Mouse (Mus musculus) hindbrain, embryonic 15.5 days (tissue): ENCODE results near the gene Dek. TPM values are rescaled to one million over a fixed set of nuclear protein-coding genes. Genes with fewer than 3 reads are reported as not detected.

Source experiments
- ATAC-seq: fragments of 200-750 bp; cut with Nextera tagmentation; 2 replicates; pipeline ENCODE4 v1.8.0; 2017; ENCODE audit warnings: low read depth, moderate number of reproducible peaks, moderate TSS enrichment; ENCODE audit not compliant: low FRiP score
- H3K27ac ChIP-seq: fragments of 300-500 bp; sonication (generic); replicated peaks from 2 replicates; pipeline ENCODE4 v1.5.1; 2015; ENCODE audit warnings: mild to moderate bottlenecking, inconsistent platforms
- H3K27me3 ChIP-seq: fragments of 300-500 bp; sonication (generic); 2 replicates; pipeline ENCODE4 v1.6.1; 2015; ENCODE audit warnings: control low read depth, inconsistent platforms
- H3K36me3 ChIP-seq: fragments of 300-500 bp; sonication (generic); 2 replicates; pipeline ENCODE4 v1.6.1; 2015; ENCODE audit warnings: control low read depth, inconsistent platforms
- H3K4me1 ChIP-seq: fragments of 300-500 bp; sonication (generic); replicated peaks from 2 replicates; pipeline ENCODE4 v1.6.1; 2015; ENCODE audit warnings: control low read depth, inconsistent platforms
- H3K4me2 ChIP-seq: fragments of 300-500 bp; sonication (generic); 2 replicates; pipeline ENCODE4 v1.6.1; 2015; ENCODE audit warnings: moderate library complexity, mild to moderate bottlenecking, inconsistent platforms
- H3K4me3 ChIP-seq: fragments of 300-500 bp; sonication (generic); 2 replicates; pipeline ENCODE4 v1.5.1; 2015; ENCODE audit warnings: mild to moderate bottlenecking, inconsistent platforms
- H3K9ac ChIP-seq: fragments of 300-500 bp; sonication (generic); 2 replicates; pipeline ENCODE4 v1.6.1; 2015; ENCODE audit warnings: inconsistent platforms
- H3K9me3 ChIP-seq: fragments of 300-500 bp; sonication (generic); 2 replicates; pipeline ENCODE4 v1.6.1; 2016; ENCODE audit warnings: control low read depth, inconsistent platforms
- WGBS: fragments of 180-500 bp; shearing (Covaris S2); methylation state at CpG from one replicate; pipeline ENCODE4 v1.1.7; 2015; 5-methylcytosine and 5-hydroxymethylcytosine counted together
- polyA plus RNA-seq: library from polyadenylated mRNA; unstranded; fragments of >200 nt; fragmentation: Nextera tagmentation; extraction: Ambion mirVana; gene quantifications from 2 replicates; pipeline ENCODE4 v1.2.1, GENCODE M21; 2015

Gene Dek
- polyA plus RNA-seq, 1 experiment from 2014 or later: 116 TPM

DNA sequence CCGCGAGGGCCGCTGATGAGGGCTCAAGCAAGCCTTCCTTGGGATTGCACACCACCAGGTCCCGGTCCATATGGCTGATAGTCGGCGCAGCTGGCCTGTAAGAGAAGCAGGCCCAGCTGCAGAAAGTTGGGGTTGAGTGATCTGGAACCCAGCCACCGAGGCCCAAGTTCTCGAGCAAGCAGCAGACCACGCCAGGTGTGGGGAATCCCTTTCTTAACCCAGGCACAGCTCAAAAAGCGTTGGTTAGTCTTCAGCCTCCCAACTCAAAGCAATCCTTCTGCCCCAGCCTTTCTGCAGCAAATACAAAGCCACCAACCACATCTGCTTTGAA, 61.4 kb downstream of the Dek start, which contains the start of gene Tpmt:
Gene Tpmt, minus strand, starts transcription at position 121 of the 331 bp plus-strand sequence.
- H3K36me3 ChIP-seq: peaks cover 8% of the 10 kb centered on the region
- no peak for ATAC-seq
- H3K9ac ChIP-seq: peak within 1 kb of the TSS; percentile 81
- no peaks in the 10 kb centered on the region for H3K9me3 ChIP-seq
- H3K4me3 ChIP-seq: peak within 1 kb of the TSS; percentile 95
- H3K4me2 ChIP-seq: peak within 1 kb of the TSS; percentile 74
- WGBS: 13% methylated on average over 10 of the region's 10 CpGs
- peak within 1 kb of the TSS; percentile 84 for H3K27ac ChIP-seq
- peaks cover 18% of the 10 kb centered on the region for H3K4me1 ChIP-seq
- H3K27me3 ChIP-seq: no peaks in the 10 kb centered on the region

- Histone ChIP-seq H3K9ac (peak overlapping the region; percentile 81), H3K4me1 (peaks cover 18% of the 10 kb centered on the region), H3K4me2 (peak overlapping the region; percentile 74), H3K36me3 (peaks cover 2% of the 10 kb centered on the region), H3K27ac (peak overlapping the region; percentile 84), H3K4me3 (peak overlapping the region; percentile 95), H3K9me3 (no peaks in the 10 kb centered on the region), H3K27me3 (no peaks in the 10 kb centered on the region)
- WGBS: 1% methylated on average over 45 of the region's 45 CpGs
- ATAC-seq: peak; percentile 39
These were observed 62.0 kb downstream of the Dek start for GRCm38 (mm10) chr13:47043833-47044616.

DNA sequence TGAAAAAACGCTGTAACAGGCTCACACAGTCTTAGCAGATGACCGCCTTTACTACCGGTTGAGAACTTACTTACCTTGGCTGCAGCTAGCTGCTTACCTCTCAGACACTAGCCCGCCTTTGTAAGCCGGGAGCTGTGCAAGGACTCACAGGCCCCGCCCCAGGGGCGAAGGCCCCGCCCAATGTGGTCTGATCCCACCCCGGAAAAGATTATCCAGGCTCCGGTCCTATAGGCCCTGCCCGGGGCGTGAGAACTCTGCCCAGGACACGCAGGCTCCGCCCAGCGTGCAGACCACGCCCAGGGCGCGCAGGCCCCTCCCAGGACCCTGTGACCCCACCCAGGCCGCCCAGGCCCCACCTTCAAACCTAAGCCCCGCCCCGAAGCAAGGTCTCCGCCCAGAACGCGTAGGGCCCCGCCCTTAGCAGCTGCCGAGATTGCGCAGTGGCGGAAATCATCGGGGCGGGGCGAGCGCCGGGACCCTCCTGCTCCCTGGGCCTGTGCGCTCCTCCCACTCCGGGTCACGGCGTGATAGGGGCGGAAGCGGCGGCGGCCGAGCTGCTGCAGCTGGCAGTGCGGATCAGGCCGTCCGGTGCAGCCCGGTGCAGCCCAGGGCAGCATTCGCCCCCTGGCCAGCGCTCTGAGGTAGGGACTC, 62.8 kb downstream of the Dek start, which contains the start of gene Kdm1b:
Gene Kdm1b, plus strand, starts transcription at position 470 of the 651 bp plus-strand sequence.
- no peaks in the 10 kb centered on the region for H3K36me3 ChIP-seq
- ATAC-seq: peak; percentile 97
- no peaks in the 10 kb centered on the region for H3K9me3 ChIP-seq
- H3K4me1 ChIP-seq: peaks cover 18% of the 10 kb centered on the region
- no peaks in the 10 kb centered on the region for H3K27me3 ChIP-seq
- H3K4me2 ChIP-seq: peak within 1 kb of the TSS; percentile 74
- peak within 1 kb of the TSS; percentile 95 for H3K4me3 ChIP-seq
- peak within 1 kb of the TSS; percentile 84 for H3K27ac ChIP-seq
- H3K9ac ChIP-seq: peak within 1 kb of the TSS; percentile 81
- WGBS: under 1% methylated on average over 47 of the region's 48 CpGs

DNA sequence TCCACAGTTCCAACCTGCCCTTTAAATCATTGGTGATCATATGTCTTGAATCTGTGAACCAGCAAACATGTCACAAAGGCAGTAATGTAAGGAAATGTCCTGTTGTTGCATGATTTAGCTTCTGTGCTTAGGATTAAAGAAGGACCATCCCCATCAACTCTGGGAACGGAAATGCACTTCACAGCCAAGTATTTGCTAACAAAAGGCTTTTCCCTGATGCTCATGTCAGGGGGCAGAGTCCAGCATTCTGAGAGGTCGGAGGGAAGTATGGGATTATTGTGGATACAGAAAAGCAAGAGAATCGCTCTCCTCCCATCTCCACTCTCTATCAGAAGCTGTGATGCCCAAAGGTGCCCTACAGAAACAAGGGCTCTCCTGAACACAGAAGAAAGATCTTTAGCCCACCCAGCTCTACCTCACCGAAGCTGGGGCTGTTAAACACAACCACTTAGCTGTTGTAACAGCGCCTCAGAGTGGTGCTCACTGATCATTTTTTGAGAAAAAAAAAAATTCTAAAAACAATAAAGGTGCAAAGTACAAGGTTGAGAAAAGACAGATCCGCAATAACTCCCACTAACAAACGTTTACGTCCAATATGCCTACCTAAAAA, 63.9 kb downstream of the Dek start:
- Histone ChIP-seq H3K4me1 (peaks cover 18% of the 10 kb centered on the region), H3K4me2 (peak overlapping the region; percentile 74), H3K27ac (peak overlapping the region; percentile 84; the same call in 1 of the 2 replicates), H3K27me3 (no peaks in the 10 kb centered on the region), H3K36me3 (no peaks in the 10 kb centered on the region), H3K4me3 (peak overlapping the region; percentile 95), H3K9me3 (no peaks in the 10 kb centered on the region), H3K9ac (peak overlapping the region; percentile 81; the same call in 1 of the 2 replicates)
- WGBS: 48% methylated on average over 8 of the region's 8 CpGs
- no peak for ATAC-seq

GRCm38 (mm10) chr13:47040061-47040460, 65.9 kb downstream of the Dek start:
- 93% methylated on average over 5 of the region's 5 CpGs for WGBS
- H3K4me2 ChIP-seq: no peak overlapping the region
- peaks cover 18% of the 10 kb centered on the region for H3K4me1 ChIP-seq
- H3K9me3 ChIP-seq: no peaks in the 10 kb centered on the region
- no peaks in the 10 kb centered on the region for H3K27me3 ChIP-seq
- no peak overlapping the region for H3K9ac ChIP-seq
- no peak for ATAC-seq
- no peak overlapping the region for H3K4me3 ChIP-seq
- no peaks in the 10 kb centered on the region for H3K36me3 ChIP-seq
- no peak overlapping the region for H3K27ac ChIP-seq

DNA sequence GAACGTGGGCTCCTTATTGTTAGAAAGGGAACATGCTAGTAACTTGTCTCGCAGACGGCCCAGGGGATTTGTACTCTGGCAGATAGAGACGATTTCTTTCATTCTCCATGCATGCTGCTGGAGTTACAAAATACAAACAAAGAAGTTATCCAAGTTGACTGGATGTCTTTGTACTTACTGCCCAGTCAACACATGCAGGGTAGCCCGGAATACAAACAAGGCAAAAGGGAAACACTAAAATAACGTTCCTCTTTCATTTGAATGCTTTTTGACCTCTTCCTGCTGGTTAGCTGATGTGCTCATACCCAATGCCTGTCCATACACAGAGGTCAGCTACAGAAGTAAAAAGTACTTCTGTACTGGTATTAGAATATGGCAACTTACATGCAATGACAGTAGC, 68.1 kb downstream of the Dek start:
- Histone ChIP-seq H3K9ac (no peak overlapping the region), H3K4me3 (no peak overlapping the region), H3K27ac (no peak overlapping the region), H3K27me3 (no peaks in the 10 kb centered on the region), H3K9me3 (no peaks in the 10 kb centered on the region), H3K36me3 (no peaks in the 10 kb centered on the region), H3K4me2 (no peak overlapping the region), H3K4me1 (0 out of 2 replicates have a peak, but pooled peaks cover 9% of the 10 kb centered on the region)
- no peak for ATAC-seq
- 74% methylated on average over 6 of the region's 6 CpGs for WGBS

Other genes starting within 250 kb of the Dek start
- gene Kif13a, start 176.3 kb downstream of the Dek start, polyA plus RNA-seq: 13.0 and 16.9 TPM in 2 replicates
- 16.2 and 18.5 TPM in 2 replicates for gene Nhlrc1, start 91.4 kb downstream of the Dek start, polyA plus RNA-seq
- gene Kdm1b, start 62.7 kb downstream of the Dek start, polyA plus RNA-seq: 18.1 and 19.2 TPM in 2 replicates
- 19.0 and 20.5 TPM in 2 replicates for gene Tpmt, start 61.5 kb downstream of the Dek start, polyA plus RNA-seq
- 0.96 and 1.0 TPM in 2 replicates for gene Rnf144b, start 16.5 kb upstream of the Dek start, polyA plus RNA-seq